Mouse (Mus musculus) activated CD4-positive, CD25-positive, alpha-beta regulatory T cell, adult 4 months (primary cell): ENCODE measurements around the gene Cct5. TPM values are rescaled to one million over a fixed set of nuclear protein-coding genes. Genes with fewer than 3 reads are reported as not detected.

Experiments
- ATAC-seq: one replicate; pipeline ENCODE4 v1.8.0; 2017
- polyA plus RNA-seq, 2 experiments: library from polyadenylated mRNA; unstranded; fragments of 100-300 nt; shearing (Covaris generic); gene quantifications; one replicate each; pipeline ENCODE4 v1.2.1; 2017

Gene Cct5
- polyA plus RNA-seq, 2 experiments from 2014 or later, result 432 to 525 TPM

DNA sequence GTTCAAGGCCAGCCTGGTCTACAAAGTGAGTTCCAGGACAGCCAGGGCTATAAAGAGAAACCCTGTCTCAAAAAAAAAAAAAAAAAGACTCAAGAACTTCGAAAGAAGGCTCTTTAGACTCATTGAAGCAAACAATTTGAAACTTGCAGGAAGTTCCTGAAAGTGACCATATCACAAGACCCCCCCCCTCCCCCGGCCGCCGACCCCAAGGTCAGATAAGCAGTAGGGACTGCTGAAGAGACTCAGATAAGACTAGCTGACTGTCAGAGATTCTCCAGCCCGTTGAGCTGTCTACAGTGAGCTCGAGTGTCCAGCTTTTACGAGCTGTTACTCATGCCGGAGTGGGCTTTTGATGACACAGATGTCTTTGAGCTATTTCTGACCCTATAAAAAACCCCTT is 38.8 kb downstream of the Cct5 start:
- no peak for ATAC-seq

DNA sequence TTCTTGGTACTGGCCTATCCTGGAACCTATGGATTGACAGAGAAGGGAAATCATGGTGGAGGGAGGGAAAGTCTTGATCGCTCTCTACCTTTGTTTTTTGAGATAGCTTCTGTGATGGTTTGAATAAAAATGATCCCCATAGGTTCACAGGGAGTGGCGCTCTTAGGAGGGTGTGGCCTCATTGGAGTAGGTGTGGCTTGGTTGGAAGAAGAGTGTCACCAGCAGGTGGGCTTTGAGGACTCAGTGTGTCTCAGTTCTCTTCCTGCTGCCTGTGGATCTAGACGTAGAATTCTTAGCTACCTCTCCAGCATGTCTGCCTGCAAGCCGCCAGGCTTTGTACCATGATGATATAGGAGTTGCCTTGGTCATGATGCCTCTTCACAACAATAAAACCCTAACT is 39.6 kb downstream of the Cct5 start:
- no peak for ATAC-seq

DNA sequence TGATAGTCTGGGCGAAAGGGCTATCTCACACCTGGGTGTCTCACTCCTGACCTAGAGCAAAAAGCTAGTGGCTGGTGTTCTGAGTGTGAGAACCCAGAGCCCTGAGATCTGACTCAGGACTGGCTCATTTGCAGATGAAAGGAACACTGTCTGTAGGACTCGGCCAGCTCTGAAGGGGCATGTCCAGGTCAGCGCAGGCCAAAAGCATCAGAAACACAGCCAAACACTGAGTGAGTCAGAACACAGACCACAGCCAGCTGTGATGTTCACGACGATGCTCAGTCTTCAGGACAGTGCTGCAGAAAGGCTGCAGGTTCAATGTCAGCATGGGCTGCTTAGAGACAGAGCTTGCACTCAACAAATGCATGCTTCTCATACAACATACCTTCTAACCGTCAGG is 40.2 kb downstream of the Cct5 start:
- no peak for ATAC-seq

DNA sequence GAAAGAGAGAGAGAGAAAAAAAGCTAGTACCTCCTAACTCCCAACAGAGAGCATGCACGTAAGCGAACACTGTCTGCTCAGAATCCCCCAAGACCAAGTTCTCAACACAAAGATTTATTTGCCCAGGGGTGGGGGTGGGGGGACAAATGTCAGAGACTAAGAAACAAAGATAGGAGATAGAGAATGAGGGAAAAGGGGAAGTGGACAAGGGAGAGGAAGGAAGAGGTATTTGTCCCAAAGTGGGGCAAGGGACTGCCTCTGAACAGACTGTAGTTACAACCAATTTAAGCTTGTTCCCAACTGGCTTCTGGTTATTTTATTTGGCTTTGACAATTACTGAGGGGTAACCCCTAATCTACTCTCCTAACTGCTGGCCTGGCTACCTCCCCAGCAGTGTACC is 46.7 kb downstream of the Cct5 start:
- no peak for ATAC-seq

- ATAC-seq, result no peak
Observed at GRCm38 (mm10) chr15:31550381-31550780, 51.2 kb downstream of the Cct5 start.

GRCm38 (mm10) chr15:31547421-31547820 is 54.2 kb downstream of the Cct5 start:
- ATAC-seq, result no peak

DNA sequence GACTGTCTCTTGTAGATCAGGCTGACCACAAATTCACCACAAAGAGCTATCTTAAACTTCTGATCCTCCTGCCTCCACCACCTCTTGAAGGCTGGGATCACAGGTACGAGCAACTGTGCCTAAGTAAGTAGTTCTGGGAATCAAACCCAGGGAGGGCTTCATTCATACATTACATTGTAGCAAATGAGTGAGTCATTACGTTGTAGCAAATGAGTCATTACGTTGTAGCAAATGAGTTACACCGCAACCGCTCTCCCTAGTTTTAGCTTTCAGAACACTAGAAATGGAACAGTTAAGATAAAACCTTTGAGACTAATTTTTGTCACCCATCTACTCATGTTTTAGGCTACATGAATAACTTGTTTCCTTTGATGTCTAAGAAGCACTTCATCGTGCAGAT is 55.3 kb downstream of the Cct5 start:
- peak; percentile 14 for ATAC-seq

GRCm38 (mm10) chr15:31545058-31545457 is 56.5 kb downstream of the Cct5 start:
- no peak for ATAC-seq

- no peak for ATAC-seq
Observed at GRCm38 (mm10) chr15:31543246-31543645, 58.4 kb downstream of the Cct5 start.

DNA sequence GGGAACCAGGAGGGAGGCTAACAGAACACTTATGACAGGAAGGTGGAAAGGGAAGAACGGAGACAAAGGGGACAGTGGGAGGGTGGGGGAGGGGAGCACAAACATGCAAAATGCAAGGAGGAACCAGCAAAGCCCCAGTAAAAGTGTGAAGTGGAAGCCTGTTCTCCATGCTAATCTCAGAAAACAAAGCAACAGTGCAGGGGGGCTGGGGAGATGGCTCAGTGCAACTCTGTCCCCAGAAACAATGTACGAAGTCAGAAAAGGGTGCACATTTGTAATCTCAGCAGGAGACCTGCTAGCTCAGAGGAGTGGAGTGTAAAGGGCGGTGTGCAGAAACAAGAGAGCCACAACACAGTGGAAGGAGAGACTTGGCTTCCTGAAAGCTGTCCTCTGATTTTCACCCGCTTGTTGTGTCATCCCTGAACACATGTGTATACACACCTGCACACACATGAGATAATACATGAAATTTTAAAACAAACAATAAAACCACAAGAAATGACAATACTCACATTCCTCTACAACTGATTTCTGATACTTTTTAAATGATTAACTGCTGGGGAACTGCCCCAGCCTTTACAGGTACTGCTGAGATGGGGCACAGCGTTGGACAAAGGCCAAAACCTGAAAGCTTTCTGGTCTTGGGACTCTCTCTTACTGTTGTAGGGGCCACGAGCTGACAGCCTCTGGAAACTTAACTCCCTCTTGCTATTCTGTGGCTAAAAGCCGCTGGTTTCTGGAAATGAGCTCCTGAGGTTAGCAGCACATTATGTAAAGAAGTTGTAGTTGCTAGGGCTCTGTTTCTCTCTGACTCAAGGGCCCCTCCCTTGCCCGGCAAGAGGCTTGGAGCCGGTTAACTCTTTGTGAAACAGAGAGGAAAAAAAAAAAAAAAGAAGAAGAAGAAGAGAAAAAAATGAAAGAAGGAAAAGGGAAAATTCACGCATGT is 59.3 kb downstream of the Cct5 start:
- no peak for ATAC-seq

Other genes starting within 250 kb of the Cct5 start
- under 1 TPM in 1 of 2 experiments, not detected in 1; 0.71 TPM for gene Ankrd33b, start 234.1 kb downstream of the Cct5 start, polyA plus RNA-seq
- gene Ropn1l, start 148.1 kb downstream of the Cct5 start, polyA plus RNA-seq, result 1 to 10 TPM in 1 of 2 experiments, under 1 TPM in 1; 0.94 to 1.3 TPM
- 10 to 100 TPM; 21.1 to 21.5 TPM for gene March6, start 70.8 kb downstream of the Cct5 start, polyA plus RNA-seq
- under 1 TPM in 1 of 2 experiments, not detected in 1; 0.80 TPM for gene Cmbl, start 36.4 kb downstream of the Cct5 start, polyA plus RNA-seq
- 10 to 100 TPM; 20.0 to 26.3 TPM for gene Fam173b, start within 50 bp of the Cct5 start, polyA plus RNA-seq